Mouse (Mus musculus) spleen, postnatal 10 days (tissue): ENCODE data around the gene Cenpx.

Source experiments
- DNase-seq, 2 experiments: peaks; one replicate each; pipeline ENCODE4 v3.0.0; 2021 to 2022; ENCODE audit warnings: low spot score in 2 of 2

The Cenpx gene

DNA sequence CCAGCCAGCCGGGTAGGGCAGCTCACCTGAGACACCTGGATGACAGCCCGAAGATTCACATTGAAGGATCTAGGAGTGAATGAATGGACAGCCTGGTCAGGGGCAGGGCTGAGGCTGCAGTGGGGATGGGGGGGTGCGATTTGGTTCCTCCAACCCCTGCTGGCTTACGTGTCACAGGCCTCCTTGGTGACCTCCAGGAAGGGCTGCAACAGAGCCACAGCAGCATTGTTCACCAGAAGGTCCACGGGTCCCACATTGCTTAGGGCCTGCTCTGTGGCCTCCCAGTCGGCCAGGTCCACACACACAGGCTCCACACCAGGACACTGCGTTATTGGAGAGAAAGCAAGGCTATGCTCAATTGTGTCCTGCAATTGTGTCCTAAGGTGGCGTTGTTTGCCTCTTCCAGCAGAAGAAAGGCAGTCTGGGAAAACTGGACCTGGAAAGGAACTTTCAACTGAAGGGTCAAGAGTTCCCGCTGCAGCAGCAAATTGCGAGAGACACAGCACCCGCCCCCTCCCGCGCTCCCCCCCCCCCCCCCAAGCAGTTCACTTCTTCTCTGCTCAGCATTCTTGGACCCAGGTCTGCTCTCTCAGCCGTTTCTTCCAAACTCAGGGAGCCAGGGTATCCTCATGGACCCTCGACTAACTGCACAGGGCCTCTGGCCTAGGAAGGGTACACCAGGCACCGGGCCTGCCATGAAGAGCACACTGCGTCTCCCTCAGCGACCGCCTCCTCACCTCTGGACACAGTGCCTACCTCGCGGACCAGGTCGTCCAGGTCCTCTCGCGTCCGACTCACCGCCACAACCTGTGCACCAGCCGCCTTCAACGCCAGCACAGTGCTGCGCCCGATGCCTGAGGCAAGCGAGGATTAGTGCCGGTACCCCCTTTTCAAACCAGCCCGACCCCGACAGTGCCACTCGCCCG lies 13.0 kb upstream of the Cenpx start:
- no peak for DNase-seq

DNA sequence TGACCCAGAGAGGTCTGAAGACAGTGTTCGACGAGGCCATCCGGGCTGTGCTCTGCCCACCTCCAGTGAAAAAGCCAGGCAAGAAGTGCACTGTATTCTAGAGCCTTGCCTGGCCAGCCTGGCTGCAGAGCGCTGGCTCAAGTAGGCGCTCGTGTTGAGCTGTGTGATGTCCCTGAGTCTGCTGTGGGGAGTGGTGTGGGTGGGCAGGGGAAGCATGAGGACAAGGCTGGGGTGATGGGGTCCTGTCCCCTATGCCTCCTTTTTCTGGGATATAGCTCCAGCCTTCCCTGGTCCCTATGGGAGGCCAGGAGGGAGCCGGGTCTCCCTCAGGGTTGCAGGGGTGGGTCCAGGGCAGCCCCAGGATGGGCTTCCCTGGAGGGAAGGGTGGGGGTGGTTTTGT lies 10.0 kb upstream of the Cenpx start:
- DNase-seq: no peak

DNA sequence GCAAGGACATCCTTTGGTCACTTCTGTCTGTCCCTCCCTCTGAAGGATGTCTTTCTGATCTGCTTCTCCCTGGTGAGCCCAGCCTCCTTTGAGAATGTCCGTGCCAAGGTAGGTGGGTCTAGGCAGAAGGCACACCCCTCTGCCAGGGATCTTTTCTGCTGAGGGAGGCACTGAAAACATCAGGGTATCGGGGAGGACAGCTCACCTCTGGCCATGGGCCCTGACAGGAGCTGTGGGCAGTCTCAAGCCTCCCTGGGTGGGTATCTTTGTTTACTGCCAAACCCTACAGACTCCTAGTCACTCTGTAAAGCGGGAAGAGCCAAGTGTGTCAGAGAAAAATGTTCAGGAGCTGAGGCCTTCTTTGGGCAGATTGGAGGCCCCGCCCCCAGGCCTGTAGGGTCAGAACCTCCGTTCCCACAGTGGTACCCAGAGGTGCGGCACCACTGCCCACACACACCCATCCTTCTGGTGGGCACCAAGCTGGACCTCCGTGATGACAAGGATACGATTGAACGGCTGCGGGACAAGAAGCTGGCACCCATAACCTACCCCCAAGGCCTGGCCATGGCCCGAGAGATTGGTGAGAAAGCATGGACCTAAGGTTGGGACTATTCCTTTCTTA lies 9.3 kb upstream of the Cenpx start:
- DNase-seq: no peak

DNA sequence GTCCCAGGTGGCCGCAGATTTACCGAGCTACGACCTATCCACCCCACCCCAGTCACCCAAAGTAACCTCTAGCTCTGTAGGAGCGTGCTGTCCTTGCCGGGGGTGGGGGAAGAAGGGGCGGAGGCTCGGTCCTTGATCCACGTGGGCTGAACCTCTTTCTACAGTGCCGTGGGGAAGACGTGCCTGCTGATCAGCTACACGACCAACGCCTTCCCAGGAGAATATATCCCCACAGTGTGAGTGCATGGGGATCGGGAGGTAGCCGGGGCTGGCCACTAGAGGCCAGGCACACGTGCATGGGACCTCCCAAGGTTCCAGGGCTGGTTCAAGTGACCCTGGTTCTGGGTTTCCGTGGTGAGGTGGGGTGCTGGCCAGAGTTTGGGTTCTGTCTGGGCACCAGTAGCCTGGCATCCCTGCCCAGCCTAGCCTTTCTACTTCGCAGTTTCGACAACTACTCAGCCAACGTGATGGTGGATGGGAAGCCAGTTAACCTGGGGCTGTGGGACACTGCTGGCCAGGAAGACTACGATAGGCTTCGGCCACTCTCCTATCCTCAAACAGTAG lies 8.6 kb upstream of the Cenpx start:
- no peak for DNase-seq

DNA sequence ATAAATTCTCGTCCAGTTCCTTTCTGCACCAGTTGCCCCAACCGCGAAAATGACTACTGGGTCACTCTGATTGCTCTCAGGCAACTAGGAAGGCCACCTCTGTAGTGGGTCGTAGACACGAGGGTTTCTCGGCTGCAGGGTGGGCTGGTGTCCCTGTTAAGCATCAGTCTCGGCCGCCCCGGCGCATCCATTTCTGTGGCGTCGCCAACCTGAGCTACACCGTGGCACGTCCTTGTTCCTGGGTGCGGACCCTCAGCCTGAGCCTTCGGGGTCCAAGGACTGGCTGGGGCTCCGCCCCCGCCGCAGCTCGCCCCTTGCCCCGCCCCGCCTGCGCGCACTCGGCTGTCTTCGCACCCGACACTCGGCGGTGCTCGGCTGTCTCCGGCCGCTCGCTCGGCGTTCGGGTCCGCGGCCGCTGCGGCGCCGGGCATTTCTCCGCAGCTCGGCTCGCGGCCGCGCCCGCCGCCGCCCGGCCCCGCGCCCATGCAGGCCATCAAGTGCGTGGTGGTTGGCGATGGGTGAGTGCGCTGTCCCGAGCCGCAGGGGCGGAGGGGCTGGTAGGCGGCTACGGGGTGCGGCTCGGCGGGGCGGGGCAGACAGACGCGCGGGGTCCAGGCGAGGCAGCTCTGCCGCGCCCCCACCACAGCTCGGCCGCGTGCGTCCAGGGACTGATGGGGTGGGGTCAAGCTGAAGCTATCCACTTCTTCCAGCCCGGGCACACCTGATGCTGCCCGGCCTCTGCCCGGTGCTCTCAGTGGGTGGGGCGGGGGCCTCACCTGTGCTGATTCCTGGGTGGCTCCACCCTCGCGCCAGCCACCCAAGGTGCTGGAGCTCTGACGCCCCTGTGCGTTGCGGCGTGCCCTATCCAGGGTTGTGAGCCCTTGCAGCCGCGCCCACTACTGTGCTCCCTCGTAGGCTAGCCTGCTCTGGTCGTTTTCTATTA lies 7.9 kb upstream of the Cenpx start, which contains the start of gene Rac3:
Gene Rac3, plus strand, starts transcription at position 347 of the 943 bp plus-strand sequence.
- DNase-seq: peak in 1 of 2 experiments; percentile 65

DNA sequence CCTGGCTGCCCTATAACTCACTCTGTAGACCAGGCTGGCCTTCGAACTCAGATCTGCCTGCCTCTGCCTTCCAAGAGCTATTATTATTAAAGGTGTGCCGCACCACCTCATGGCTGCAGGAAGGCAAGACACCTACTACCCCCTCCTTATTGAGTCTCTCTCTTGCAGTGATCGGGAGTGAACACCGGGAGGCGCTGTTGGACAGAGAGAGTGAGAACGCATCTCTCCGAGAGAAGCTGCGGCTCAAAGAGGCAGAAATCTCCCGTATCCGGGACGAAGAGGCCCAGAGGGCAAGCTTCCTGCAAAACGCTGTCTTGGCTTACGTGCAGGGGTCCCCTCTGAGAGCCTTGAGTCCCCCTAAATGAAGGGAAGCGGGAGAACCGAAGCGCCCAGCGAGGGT lies 6.9 kb upstream of the Cenpx start:
- peak; percentile 81 to 95 for DNase-seq

DNA sequence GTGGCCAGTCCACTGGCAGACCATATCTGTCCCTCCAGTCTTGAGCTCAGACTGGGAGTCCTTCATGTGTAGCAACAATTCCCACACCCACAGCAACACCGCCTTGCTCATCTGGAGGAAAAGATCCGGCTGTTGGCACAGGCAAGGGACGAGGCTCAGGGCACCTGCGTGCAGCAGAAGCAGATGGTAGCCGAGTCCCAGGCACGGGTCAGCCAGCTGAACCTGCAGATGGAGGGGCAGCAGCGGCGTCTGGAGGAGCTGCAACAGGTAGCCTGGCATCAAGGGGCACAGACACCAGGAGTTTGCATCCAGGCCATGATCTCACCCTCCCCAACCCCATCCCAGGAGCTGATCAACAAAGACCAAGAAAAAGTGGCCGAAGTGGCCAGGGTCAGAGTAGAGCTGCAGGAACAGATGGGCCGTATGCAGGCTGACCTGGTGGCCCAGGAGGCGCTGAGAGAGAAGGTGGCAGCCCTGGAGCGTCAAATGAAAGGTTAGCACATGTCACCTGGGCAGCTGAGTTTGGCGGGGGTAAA lies 6.4 kb upstream of the Cenpx start:
- DNase-seq: no peak

DNA sequence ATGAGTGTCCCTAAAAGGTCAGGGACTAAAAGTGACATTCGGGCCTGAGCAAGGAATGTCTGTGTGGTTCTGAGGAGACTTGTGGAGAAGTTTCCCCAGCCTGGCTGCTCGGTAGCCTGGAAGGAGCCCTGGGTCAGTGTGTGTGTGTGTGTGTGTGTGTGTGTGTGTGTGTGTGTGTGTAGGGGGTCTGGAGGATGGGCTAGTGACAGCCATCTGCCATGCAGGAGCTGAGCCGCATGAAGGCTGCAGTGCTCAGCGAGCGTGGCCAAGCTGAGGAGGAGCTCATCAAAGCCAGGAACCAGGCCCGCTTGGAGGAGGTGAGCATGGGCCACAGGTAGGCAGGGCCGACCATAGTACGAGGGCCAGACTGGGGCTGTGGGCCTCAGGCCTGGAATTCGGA lies 5.7 kb upstream of the Cenpx start:
- no peak for DNase-seq

DNA sequence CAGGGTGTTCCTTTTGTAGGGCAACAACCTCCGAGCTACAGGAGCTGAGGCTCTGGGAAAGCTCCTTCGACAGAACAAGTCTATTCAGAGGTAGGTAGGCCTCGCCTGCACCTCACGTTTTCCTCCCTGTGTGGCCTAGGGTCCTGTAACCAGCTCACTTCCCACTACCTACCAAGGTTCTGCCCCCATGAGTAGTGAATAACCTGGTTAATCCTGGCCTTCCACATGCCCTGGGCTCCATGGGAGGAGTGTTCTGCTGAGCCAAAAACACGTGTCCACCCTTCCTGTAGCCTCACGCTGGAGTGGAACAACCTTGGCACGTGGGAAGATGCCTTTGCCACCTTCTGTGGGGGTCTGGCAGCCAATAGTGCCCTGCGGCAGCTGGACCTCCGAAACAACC lies 1.6 kb upstream of the Cenpx start:
- DNase-seq: no peak

DNA sequence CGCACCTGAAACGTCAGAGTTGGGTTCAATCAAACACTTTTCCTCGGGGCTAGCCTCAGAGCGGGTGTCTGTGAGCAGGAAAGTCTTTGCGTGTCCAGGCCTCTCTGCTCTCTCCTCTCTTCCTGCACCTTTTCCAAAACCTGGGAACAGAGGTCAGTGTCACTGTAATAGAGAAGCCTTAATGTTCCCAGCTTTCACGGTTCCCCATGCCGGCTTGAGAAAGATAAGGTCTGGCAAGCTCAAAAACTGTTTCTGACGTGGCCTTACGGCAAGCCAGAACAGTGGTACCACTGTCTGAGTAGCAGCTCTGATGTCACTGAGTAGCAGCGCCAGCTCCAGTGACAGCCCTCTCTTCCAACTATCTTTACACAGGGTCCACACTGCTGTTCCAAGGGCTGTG lies 1.0 kb upstream of the Cenpx start:
- DNase-seq: no peak

DNA sequence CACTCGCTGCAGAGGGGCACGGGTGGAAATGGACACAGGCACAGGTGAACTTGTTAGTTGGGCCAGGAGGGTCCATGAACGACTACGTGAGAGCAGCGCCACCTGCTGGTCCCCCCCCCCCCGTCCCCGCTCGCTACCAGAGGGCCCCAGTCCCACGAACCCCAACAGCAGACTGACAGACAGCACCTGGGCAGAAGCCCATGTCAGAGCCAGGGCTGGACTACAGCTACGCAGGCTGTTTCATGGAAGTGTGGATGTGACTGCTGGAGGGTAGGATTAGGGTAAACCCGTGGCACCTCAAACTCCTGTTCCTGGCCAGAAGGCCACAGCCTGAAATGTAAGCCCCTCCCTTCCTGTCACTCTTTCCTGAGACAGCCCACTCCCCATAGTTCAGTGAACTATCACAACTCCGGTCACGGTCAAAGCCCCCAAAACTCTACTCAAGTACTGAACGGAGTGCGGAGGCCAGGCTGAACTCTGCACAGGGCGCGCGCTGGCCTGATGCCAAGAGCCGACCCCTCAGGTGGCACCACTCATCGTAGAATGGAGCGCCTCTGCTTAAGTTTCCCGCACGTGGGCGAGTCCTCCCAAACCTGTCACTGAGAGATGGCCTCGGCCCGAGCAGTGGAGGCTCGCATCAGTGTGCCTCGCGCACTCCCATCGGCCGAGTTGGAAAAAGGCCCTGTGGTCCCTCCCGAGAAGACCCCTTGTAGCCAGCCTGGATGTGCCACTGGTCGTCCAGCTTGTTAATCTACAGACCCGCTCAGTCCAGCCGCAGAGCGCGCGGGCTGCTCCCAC lies 568 bp downstream of the Cenpx start:
- peak; percentile 57 to 79 for DNase-seq

DNA sequence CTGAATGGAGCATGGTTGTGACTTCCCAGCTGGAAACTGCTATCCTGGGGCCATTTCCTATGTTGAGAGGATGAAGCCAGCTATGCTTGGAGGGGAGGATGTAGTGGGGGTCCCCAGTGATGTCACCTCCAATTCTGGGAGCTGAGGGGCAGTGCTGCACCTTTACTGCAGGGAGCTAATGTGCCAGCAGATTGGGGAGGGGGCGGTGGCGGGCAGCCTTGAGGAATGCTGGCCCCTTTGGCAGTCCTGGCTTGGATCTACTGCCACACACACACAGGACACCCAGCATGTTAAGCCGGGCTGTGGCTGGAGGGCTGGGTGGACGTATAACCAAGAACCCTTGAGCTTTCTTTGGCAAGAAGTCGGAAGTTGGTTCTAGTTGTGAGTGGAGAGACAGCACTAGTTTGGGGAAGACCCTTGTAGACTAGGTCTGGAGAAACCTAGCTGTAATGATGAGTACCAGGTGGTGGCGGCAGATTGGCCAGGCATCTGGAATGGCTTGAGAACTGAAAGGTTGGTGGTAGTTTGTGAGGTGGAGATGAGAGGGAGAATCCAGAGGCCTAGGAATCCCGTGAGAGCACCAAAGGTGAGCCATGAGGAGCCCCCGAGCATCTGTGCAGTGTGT lies 1.4 kb downstream of the Cenpx start:
- DNase-seq: no peak

DNA sequence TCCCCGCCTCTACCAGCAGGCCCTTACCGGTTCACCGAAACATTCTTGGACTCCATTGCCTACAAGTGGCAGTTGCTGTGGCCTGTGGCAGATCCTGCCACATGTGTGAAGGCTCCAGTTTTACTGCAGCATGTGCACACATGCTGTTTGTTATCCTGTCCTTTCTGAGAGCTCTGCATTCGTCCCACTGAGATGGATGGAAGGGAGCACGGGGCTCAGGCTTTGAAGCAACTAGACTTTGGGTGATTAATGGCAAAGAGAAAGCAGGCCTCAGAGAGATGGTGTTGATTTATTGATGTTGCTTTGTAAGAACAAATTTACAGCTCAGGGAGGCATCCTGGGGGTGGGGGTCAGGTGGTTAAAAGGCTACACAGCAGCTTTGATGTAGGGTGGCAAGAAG lies 2.9 kb downstream of the Cenpx start:
- DNase-seq: no peak

DNA sequence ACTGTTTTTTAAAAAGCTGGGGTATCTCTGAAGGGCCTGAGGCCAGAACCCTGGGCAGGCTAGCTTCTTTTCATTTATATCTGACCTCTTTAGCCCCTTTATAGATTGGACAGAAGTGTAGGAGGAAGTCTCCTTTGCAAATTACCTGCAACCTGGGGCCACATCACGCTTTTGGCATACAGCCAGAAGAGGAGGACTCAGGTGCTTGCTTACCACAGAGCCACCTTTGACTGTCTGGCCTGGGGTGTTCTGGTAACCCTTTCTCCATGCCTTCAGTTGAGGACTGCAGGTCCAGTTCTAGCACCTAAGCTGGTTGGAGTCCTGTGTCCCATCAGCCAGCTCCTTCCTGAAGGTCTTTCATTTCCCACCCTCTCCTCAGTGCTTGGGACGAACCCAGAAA lies 4.0 kb downstream of the Cenpx start:
- no peak for DNase-seq

DNA sequence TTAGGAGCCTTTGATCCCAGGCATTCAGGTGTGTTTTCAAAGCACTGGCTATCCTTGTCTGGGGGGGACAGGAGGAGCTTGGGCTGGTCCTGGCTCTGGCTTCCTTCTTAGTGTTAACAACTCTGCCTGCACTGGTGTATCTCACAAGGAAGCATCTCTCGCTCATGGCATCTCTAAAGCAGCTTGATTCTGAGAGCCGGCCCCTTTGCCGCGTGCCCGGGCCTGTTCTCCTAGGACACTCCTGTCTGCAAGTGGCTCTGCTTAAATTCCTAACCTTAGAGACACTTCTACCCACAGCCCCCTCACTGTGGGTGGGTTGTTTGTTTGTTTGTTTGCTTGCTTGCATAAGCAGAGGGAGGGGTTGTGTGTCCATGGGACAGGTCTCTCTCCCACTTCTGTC lies 5.6 kb downstream of the Cenpx start:
- DNase-seq: no peak

DNA sequence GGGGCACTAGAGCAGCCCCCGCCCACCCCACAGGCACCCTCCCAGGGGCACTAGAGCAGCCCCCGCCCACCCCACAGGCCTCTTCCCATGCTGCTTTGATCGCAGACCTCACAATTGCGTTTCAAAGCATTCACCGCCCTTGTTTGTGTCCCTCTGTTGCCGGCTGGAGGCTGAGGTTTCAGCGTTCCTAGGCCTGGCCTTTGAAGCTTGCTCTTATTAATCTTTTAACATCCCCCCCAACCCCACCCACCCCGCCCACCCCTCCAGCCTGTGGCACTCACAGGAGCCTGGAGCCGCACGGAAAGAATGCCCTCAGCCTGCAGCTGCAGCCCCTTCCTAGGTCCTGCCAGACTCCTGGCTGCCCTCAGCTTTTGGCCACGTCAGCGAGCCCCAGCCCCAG lies 6.3 kb downstream of the Cenpx start:
- no peak for DNase-seq

DNA sequence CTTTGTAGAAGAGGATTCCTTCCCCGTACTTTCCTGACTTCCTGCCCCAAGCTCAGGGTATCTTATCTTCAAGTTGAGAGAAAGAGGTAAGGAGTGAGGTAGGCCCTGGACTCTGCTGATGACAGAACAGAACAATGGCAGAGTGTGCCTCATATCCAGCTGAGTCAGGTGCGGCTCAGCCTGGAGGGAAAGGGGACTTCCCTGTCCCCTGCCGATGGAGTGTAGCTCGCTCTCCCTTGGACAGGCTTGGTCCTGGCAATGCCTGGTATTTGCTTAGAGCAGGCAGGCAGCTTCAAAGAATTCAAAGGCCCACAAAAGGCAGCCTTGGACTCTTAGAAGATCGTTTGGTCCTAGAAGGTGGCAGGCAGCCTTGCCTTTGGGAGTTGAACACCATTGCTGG lies 7.4 kb downstream of the Cenpx start:
- DNase-seq: no peak

DNA sequence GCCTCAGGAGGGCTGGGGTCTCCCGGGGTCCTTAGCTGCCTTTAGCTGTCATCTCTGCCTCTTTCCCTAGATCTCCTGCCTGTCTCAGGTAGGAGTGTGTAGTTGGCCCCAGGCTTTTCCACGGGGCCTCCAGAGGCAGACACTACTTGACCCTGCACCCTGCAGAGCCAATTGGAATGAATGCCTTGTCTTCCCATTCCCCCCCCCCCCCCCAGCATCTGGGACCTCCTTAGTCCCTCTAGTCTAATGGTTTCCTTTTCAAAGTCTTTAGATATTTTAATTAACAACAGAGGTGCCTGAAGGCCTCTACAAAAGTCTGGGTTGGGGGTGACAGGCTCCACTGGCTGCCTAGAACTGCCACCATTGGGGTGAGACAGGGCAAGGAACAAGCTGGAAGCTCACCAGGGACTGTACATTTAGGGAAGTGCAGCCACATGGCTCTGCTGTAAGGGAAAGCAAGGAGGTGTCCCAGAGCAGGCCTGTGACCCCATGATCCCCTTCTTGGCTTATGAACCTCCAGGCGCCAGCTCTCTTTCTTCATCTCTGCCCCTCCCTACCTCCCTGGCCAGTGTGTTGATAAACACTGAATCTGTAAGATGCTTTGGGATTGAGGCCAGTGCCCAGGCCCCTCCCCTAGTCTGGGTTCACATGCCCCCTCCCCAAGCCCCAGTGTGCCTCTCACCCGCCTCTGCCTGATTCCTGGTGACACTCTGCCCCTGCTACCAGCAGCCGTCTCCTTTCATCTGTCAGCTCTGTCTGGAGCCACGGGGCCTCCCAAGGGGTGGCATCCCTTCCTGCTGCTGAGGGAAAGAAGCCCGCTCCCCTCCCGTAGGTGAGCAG lies 8.8 kb downstream of the Cenpx start:
- DNase-seq: no peak

DNA sequence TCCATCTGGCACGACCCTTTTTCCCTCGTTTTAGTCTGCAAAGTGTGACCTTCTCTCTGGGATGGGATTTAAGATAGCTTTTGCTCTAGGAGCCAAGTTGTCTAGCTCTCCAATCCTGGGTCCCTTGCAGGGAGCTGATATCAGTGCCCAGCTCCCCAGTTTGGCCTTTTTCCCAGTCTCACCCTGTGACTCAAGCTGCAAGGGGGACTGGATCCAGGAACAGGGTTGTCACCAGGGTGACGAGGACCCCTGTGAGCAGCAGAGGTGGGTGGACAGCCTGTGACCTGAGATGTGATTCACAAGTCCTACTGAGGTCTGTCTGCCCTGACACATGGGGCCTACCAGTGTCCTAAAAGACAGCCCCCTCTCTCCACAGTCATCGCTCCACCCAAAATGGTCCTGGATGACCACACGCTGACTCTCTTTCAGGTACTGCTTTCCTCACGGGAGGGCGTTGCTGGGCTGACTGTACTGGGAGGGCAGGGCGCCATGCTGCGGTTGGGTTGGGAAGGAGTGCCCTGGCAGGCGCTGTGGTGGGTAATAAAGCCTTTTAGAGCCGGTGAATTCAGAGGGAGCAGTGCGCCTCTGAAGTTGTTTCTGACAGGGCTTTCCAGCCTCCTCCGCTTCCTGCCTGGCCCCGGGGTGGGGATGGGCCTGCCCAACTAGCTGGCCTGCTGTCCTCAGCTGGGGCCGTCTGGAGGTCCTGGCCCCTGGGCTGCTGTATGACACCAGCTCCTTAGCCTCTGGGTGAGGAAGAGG lies 9.7 kb downstream of the Cenpx start:
- DNase-seq: no peak
